Mouse (Mus musculus) intestine, postnatal 0 days (tissue): ENCODE data around the gene Trp63. TPM values are rescaled to one million over a fixed set of nuclear protein-coding genes. Genes with fewer than 3 reads are reported as not detected.
"Not testable (repeated sequence)": the region's sequence is repeated elsewhere in the genome, so short reads cannot be mapped to it uniquely, and the experiment has no call there.

Experiments
- ATAC-seq: fragments of 200-750 bp; cut with Nextera tagmentation; 2 replicates; pipeline ENCODE4 v1.8.0; 2017; ENCODE audit warnings: mild to moderate bottlenecking, moderate TSS enrichment, moderate library complexity
- H3K27ac ChIP-seq: fragments of 300-500 bp; sonication (generic); 2 replicates; pipeline ENCODE4 v1.5.1; 2014; ENCODE audit warnings: mild to moderate bottlenecking, low read depth, low read length, moderate library complexity
- H3K27me3 ChIP-seq: fragments of 300-500 bp; sonication (generic); replicated peaks from 2 replicates; pipeline ENCODE4 v1.6.1; 2014; ENCODE audit warnings: low read length, mixed read lengths; ENCODE audit not compliant: control insufficient read depth, insufficient read depth
- H3K36me3 ChIP-seq: fragments of 300-500 bp; sonication (generic); 2 replicates; pipeline ENCODE4 v1.6.1; 2014; ENCODE audit warnings: mild to moderate bottlenecking, moderate library complexity; ENCODE audit not compliant: control insufficient read depth, insufficient read depth
- H3K4me1 ChIP-seq: fragments of 300-500 bp; sonication (generic); replicated peaks from 2 replicates; pipeline ENCODE4 v1.6.1; 2014; ENCODE audit warnings: antibody characterized with exemption, low read length, mixed read lengths; ENCODE audit not compliant: control insufficient read depth, insufficient read depth
- H3K4me2 ChIP-seq: fragments of 300-500 bp; sonication (generic); replicated peaks from 2 replicates; pipeline ENCODE4 v1.6.1; 2014; ENCODE audit warnings: low read depth, mild to moderate bottlenecking, moderate library complexity
- H3K4me3 ChIP-seq: fragments of 300-500 bp; sonication (generic); 2 replicates; pipeline ENCODE4 v1.5.1; 2014; ENCODE audit warnings: low read depth, low read length
- H3K9ac ChIP-seq: fragments of 300-500 bp; sonication (generic); 2 replicates; pipeline ENCODE4 v1.6.1; 2014; ENCODE audit warnings: mild to moderate bottlenecking, low read depth, low read length
- H3K9me3 ChIP-seq: fragments of 300-500 bp; sonication (generic); 2 replicates; pipeline ENCODE4 v1.6.1; 2016; ENCODE audit warnings: mixed run types; ENCODE audit not compliant: control insufficient read depth
- CTCF ChIP-seq: sonication (generic); IDR thresholded peaks from 2 replicates; pipeline ENCODE4 v1.5.1; 2016; ENCODE audit warnings: low read depth, mild to moderate bottlenecking, control low read depth, antibody characterized with exemption, moderate library complexity
- WGBS: fragments of 180-500 bp; shearing (Covaris S2); extraction: QIAGEN DNeasy Blood & Tissue Kit; methylation state at CpG from one replicate; pipeline ENCODE4 v1.1.7; 2014; 5-methylcytosine and 5-hydroxymethylcytosine counted together
- polyA plus RNA-seq: library from polyadenylated mRNA; unstranded; fragments of >200 nt; fragmentation: Nextera tagmentation; extraction: Ambion mirVana; gene quantifications from 2 replicates; pipeline ENCODE4 v1.2.1, GENCODE M21; 2015

The Trp63 gene
- 0.04 TPM in 1 of 2 replicates, not detected in the other for polyA plus RNA-seq

GRCm38 (mm10) chr16:25683531-25684248 lies at the start of gene Trp63:
Gene Trp63, plus strand, starts transcription at chr16:25683763.
- Histone ChIP-seq H3K4me3 (no peak within 1 kb of the TSS), H3K36me3 (no peaks in the 10 kb centered on the region), H3K9me3 (no peaks in the 10 kb centered on the region), H3K27me3 (no peaks in the 10 kb centered on the region), H3K9ac (no peak within 1 kb of the TSS), H3K4me1 (no peaks in the 10 kb centered on the region), H3K4me2 (no peak within 1 kb of the TSS), H3K27ac (no peak within 1 kb of the TSS)
- ATAC-seq = no peak
- TF ChIP-seq CTCF = no peak
- 37% methylated on average over 8 of the region's 8 CpGs for WGBS

GRCm38 (mm10) chr16:25644716-25645115 lies 38.8 kb upstream of the Trp63 start:
- WGBS = 79% methylated on average over 4 of the region's 4 CpGs
- not testable (repeated sequence) for H3K4me3 ChIP-seq, H3K27ac ChIP-seq, ATAC-seq, H3K9ac ChIP-seq, H3K4me1 ChIP-seq, H3K27me3 ChIP-seq, H3K4me2 ChIP-seq, H3K9me3 ChIP-seq, H3K36me3 ChIP-seq

GRCm38 (mm10) chr16:25660510-25661235 lies 22.9 kb upstream of the Trp63 start:
- H3K4me2 ChIP-seq = no peak overlapping the region
- no peak overlapping the region for H3K9ac ChIP-seq
- WGBS = 91% methylated on average over 9 of the region's 9 CpGs
- TF ChIP-seq CTCF = no peak
- no peaks in the 10 kb centered on the region for H3K27me3 ChIP-seq
- H3K27ac ChIP-seq = no peak overlapping the region
- H3K36me3 ChIP-seq = no peaks in the 10 kb centered on the region
- H3K4me1 ChIP-seq = no peaks in the 10 kb centered on the region
- ATAC-seq = no peak
- no peak overlapping the region for H3K4me3 ChIP-seq
- H3K9me3 ChIP-seq = no peaks in the 10 kb centered on the region

DNA sequence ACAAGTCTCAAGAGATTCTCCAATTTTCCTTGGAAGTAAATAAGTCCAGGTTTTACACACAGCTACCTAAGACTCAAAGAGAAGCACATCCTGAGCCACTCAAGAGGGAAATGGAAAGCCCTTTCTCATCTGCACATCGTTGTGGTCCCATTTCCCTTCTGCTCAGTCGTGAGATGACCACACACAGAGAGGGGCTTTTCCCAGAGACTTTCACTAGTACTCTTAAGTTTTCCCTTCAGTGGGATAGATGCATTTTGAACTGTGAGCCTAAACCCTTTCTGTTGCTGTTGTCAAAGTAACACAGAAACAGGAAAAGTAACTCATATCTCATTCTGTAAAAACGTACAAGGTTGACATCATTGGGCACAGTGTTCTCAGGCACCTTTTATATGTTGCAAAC lies 20.4 kb upstream of the Trp63 start:
- no peak overlapping the region for H3K4me2 ChIP-seq
- WGBS = 54% methylated on average over 3 of the region's 3 CpGs

DNA sequence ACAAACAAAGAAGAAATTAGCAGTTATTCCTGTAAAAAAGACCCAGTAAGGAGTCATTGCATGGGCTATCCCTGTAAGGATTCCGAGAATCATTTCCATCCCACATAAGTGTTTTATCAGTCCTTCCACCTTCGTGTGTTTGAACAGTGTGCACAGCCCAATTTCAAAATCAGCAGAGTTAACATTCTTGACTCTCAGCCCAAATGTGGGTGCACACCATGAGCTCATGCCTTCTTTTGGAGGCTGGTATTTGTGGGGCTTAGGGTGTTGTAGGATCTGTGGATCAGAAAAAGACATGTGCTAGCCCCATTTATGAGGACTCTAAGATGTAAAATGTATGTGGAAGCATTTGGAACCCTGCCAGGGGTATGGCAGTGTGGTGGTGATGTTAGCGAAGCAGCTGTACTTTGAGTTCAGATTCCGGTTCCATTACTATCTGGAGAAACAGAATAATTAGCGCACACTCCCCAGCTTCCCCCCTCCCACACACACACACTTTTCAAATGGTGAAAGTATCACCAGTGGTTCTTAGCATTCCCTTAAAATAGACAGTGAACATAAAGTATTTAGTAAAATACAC lies 9.6 kb upstream of the Trp63 start:
- Histone ChIP-seq H3K4me1 (no peaks in the 10 kb centered on the region), H3K27me3 (no peaks in the 10 kb centered on the region), H3K9me3 (no peaks in the 10 kb centered on the region), H3K4me2 (no peak overlapping the region), H3K27ac (no peak overlapping the region), H3K36me3 (no peaks in the 10 kb centered on the region), H3K4me3 (no peak overlapping the region), H3K9ac (no peak overlapping the region)
- TF ChIP-seq CTCF = no peak
- ATAC-seq = no peak
- WGBS = 62% methylated on average over 5 of the region's 5 CpGs

More for the DNA sequence above, 20.4 kb upstream of the Trp63 start:
- ATAC-seq = no peak
- Histone ChIP-seq H3K9ac (no peak overlapping the region), H3K4me1 (no peaks in the 10 kb centered on the region), H3K36me3 (no peaks in the 10 kb centered on the region), H3K27ac (no peak overlapping the region), H3K9me3 (no peaks in the 10 kb centered on the region), H3K27me3 (no peaks in the 10 kb centered on the region), H3K4me3 (no peak overlapping the region)
- no peak for TF ChIP-seq CTCF

- Histone ChIP-seq H3K36me3 (no peaks in the 10 kb centered on the region), H3K27me3 (no peaks in the 10 kb centered on the region), H3K9ac (no peak overlapping the region), H3K4me1 (no peaks in the 10 kb centered on the region), H3K4me3 (no peak overlapping the region), H3K4me2 (no peak overlapping the region), H3K9me3 (no peaks in the 10 kb centered on the region), H3K27ac (no peak overlapping the region)
- 60% methylated on average over 5 of the region's 5 CpGs for WGBS
- TF ChIP-seq CTCF = no peak
- no peak for ATAC-seq
Observed at GRCm38 (mm10) chr16:25680369-25680768, 3.2 kb upstream of the Trp63 start.
